Mouse (Mus musculus) megakaryocyte, embryonic 14.5 days (primary cell): ENCODE data around the gene Smndc1.

Experiments used
- FLI1 ChIP-seq: IDR thresholded peaks from 2 replicates; pipeline ENCODE4 v1.6.1; 2012; ENCODE audit warnings: low read length, inconsistent platforms, mixed read lengths
- GATA1 ChIP-seq: IDR thresholded peaks from 3 replicates; pipeline ENCODE4 v1.6.1; 2012; ENCODE audit warnings: mixed read lengths, low read length, inconsistent platforms, borderline replicate concordance

- TF ChIP-seq GATA1 (no peak), FLI1 (no peak)
Observed at GRCm38 (mm10) chr19:53407350-53407749, 17.0 kb upstream of the Smndc1 start.
